Mouse (Mus musculus): ENCODE data around the gene Olfr628. TPM values are rescaled to one million over a fixed set of nuclear protein-coding genes. Genes with fewer than 3 reads are reported as not detected.
A peak's percentile ranks its signal among the peaks of the same experiment; 100 is the strongest.
"Not testable (repeated sequence)": the region's sequence is repeated elsewhere in the genome, so short reads cannot be mapped to it uniquely, and the experiment has no call there.

The Olfr628 gene
- total RNA-seq (2021): not detected

DNA sequence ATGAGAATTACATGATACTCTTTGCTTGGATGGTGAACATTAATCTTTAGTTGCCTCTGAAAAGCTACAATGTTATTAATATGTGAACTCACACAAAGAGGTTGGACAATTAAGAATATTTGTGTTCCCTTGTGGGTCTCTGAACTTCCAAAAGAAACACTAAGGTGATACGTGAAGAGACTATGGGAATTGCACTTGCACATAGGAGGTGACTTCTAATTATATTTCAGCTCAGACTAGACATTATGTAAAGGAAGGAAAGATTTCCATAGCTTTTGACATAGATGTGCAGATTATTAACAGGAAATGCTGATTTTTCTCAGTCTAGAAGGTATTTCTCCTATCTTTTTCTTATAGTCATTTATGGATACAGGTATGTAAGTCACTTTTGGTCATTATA, at the start of gene Olfr628:
Olfr628 (plus strand) TSS at position 301 of the 400 bp plus-strand sequence.
- intact Hi-C loops (cut with DNase I): no loop called here
- DNase-seq (ENCODE audit: low spot score in 2 of 2): no peak

DNA sequence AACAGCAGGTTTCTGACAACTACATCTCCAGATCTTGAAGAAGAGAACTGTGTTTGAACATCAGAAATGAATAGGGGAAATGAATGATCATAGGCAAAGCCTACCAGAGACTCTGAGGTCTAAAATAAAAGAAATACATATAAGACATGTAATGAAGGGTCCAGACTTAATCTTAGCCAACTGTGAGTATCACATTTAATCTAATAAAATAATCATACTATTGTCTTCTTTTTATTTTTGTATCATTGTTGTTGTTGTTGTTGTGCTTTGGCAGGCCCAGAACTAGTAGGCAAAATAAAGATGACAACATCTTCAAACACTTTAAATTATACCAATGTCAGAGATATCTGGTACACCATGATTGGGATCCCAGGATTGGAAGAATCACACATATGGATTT, 47.8 kb upstream of the Olfr628 start, which contains the start of gene Olfr625-ps1:
Olfr625-ps1 (plus strand) TSS at position 301 of the 400 bp plus-strand sequence.
- no peak for DNase-seq (ENCODE audit: low spot score in 2 of 2)
- intact Hi-C loops (cut with DNase I): no loop called here

DNA sequence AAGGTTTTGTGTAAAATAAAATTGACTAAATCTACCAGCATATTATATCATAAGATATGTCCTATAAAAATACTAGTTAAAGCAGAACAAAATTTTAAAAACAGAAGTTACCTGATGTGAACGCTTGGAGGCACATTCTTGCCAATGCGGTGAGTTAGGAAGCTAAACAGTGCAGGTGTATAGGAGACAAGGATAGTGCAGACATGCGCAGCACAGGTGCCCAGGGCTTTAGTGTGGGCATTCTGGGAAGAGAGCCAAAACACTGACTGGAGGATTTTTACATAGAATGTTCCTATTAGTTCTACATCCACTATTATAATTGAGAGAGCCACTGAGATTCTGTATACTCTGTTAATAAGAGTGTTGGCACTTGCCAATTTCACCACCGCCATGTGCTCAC, 30.7 kb upstream of the Olfr628 start:
- no peak for DNase-seq (ENCODE audit: low spot score in 2 of 2)
- intact Hi-C loops (cut with DNase I): no loop called here

- intact Hi-C loops (cut with DNase I): no loop called here
- DNase-seq (ENCODE audit: low spot score in 2 of 2): no peak
Observed at GRCm38 (mm10) chr7:103712024-103712423, 18.1 kb upstream of the Olfr628 start.

GRCm38 (mm10) chr7:103714371-103714770, 15.8 kb upstream of the Olfr628 start, which contains the start of gene Olfr243:
Gene Olfr243 (plus strand): TSS chr7:103714671.
- DNase-seq (ENCODE audit: low spot score in 2 of 2): no peak
- intact Hi-C loops (cut with DNase I): no loop called here

- intact Hi-C loops (cut with DNase I): not testable (repeated sequence)
- peak in 1 of 2 experiments; percentile 1 for DNase-seq (ENCODE audit: low spot score in 2 of 2)
Observed at GRCm38 (mm10) chr7:103716398-103716797, 13.8 kb upstream of the Olfr628 start.

GRCm38 (mm10) chr7:103744843-103745242, 14.7 kb downstream of the Olfr628 start, which contains the start of gene Olfr629:
Gene Olfr629 (minus strand): TSS chr7:103744943.
- intact Hi-C loops (cut with DNase I): no loop called here
- no peak for DNase-seq (ENCODE audit: low spot score in 2 of 2)

GRCm38 (mm10) chr7:103757233-103757632, 27.1 kb downstream of the Olfr628 start, which contains the start of gene Olfr630:
Gene Olfr630 (minus strand): TSS chr7:103757333.
- intact Hi-C loops (cut with DNase I): no loop called here
- no peak for DNase-seq (ENCODE audit: low spot score in 2 of 2)

GRCm38 (mm10) chr7:103762212-103762611, 32.0 kb downstream of the Olfr628 start:
- DNase-seq (ENCODE audit: low spot score in 2 of 2); intact Hi-C loops (cut with DNase I): not testable (repeated sequence)

DNA sequence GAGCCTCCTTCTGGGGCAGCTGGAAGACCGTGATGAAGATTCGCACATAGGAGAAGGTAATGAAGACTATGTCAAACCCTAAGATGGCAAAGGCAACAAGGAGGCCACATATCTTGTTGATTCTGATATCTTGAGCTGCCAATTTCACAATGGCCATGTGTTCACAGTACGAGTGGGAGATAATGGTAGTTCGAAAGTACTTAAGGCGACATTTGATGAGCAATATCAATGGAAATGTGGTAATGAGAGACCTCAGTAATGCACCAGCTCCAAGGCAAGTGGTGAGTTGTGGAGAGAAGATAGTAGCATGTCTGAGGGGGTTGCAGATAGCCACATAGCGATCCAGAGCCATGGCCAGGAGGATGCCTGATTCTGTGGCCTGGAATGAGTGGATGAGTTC, 37.5 kb downstream of the Olfr628 start:
- intact Hi-C loops (cut with DNase I): not testable (repeated sequence)

DNA sequence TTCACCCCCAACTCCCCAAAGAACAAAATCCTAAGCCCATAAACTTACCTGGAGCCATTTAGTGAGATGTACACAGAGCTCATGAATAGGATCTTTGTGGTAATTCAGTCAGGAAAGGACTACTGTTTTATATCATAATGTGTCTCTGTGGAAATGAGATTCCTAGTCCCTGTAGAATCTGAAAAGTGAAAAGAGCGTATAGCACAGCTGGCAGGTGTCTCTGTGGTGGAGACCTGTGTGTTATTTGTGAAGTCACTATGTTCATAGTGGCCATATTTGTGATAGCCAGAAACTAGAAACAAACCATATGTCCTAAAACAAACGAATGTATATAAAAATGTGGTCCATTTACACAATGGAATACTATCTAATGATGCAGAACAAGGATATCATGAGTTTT, 41.3 kb downstream of the Olfr628 start, which contains the start of gene Olfr69:
Olfr69 (minus strand) TSS at position 101 of the 400 bp plus-strand sequence.
- DNase-seq (ENCODE audit: low spot score in 2 of 2): no peak
- intact Hi-C loops (cut with DNase I): no loop called here

More for the DNA sequence above, 37.5 kb downstream of the Olfr628 start:
- DNase-seq (ENCODE audit: low spot score in 2 of 2): not testable (repeated sequence)

DNA sequence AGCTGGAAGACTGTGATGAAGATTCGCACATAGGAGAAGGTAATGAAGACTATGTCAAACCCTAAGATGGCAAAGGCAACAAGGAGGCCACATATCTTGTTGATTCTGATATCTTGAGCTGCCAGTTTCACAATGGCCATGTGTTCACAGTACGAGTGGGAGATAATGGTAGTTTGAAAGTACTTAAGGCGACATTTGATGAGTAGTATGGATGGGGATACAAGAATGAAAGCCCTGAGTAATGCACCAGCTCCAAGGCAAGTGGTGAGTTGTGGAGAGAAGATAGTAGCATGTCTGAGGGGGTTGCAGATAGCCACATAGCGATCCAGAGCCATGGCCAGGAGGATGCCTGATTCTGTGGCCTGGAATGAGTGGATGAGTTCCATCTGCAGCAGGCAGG, 47.5 kb downstream of the Olfr628 start:
- DNase-seq (ENCODE audit: low spot score in 2 of 2); intact Hi-C loops (cut with DNase I): not testable (repeated sequence)

GRCm38 (mm10) chr7:103779598-103779997, 49.4 kb downstream of the Olfr628 start, which contains the start of gene Olfr68:
Gene Olfr68 (minus strand): TSS chr7:103779698.
- intact Hi-C loops (cut with DNase I): no loop called here
- no peak for DNase-seq (ENCODE audit: low spot score in 2 of 2)

Other genes with a start within 250 kb of the Olfr628 start
- gene Olfr609, start 232.3 kb upstream of the Olfr628 start, total RNA-seq (2021): not detected
- gene Olfr610, start 218.3 kb upstream of the Olfr628 start, total RNA-seq (2021): not detected
- gene Olfr611, start 209.5 kb upstream of the Olfr628 start, total RNA-seq (2021): not detected
- gene Olfr612, start 187.7 kb upstream of the Olfr628 start, total RNA-seq (2021): not detected
- gene Olfr613, start 182.3 kb upstream of the Olfr628 start, total RNA-seq (2021): not detected
- gene Olfr615, start 174.3 kb upstream of the Olfr628 start, total RNA-seq (2021): not detected
- not detected for gene Olfr616, start 161.2 kb upstream of the Olfr628 start, total RNA-seq (2021)
- gene Olfr617, start 157.3 kb upstream of the Olfr628 start, total RNA-seq (2021): not detected
- gene Olfr618, start 140.3 kb upstream of the Olfr628 start, total RNA-seq (2021): not detected
- gene Olfr619, start 129.8 kb upstream of the Olfr628 start, total RNA-seq (2021): not detected
- gene Olfr620, start 117.8 kb upstream of the Olfr628 start, total RNA-seq (2021): not detected
- gene Olfr622, start 87.7 kb upstream of the Olfr628 start, total RNA-seq (2021): not detected
- not detected for gene Olfr623, start 66.7 kb upstream of the Olfr628 start, total RNA-seq (2021)
- under 1 TPM in 1 of 2 experiments, not detected in 1; 0.07 TPM for gene Olfr624, start 59.2 kb upstream of the Olfr628 start, total RNA-seq (2021)
- gene Olfr625-ps1, start 47.7 kb upstream of the Olfr628 start, total RNA-seq (2021): not detected
- not detected for gene Olfr243, start 15.7 kb upstream of the Olfr628 start, total RNA-seq (2021)
- gene Olfr629, start 14.6 kb downstream of the Olfr628 start, total RNA-seq (2021): not detected
- not detected for gene Olfr630, start 27.0 kb downstream of the Olfr628 start, total RNA-seq (2021)
- not detected for gene Olfr69, start 41.2 kb downstream of the Olfr628 start, total RNA-seq (2021)
- gene Olfr68, start 49.3 kb downstream of the Olfr628 start, total RNA-seq (2021): not detected
- not detected for gene Olfr67, start 61.4 kb downstream of the Olfr628 start, total RNA-seq (2021)
- 10 to 100 TPM; 78.9 to 84.4 TPM for gene Hbb-bt, start 83.6 kb downstream of the Olfr628 start, total RNA-seq (2021)
- gene Hbb-bs, start 97.7 kb downstream of the Olfr628 start, total RNA-seq (2021): 100 to 1,000 TPM; 511 to 567 TPM
- not detected for gene Hbb-bh2, start 110.1 kb downstream of the Olfr628 start, total RNA-seq (2021)
- gene Hbb-bh1, start 112.8 kb downstream of the Olfr628 start, total RNA-seq (2021): not detected
- not detected for gene Hbb-y, start 122.8 kb downstream of the Olfr628 start, total RNA-seq (2021)
- not detected for gene Olfr66, start 155.9 kb downstream of the Olfr628 start, total RNA-seq (2021)
- not detected for gene Olfr64, start 164.1 kb downstream of the Olfr628 start, total RNA-seq (2021)
- gene Olfr65, start 173.1 kb downstream of the Olfr628 start, total RNA-seq (2021): not detected
- not detected for gene Olfr631, start 198.5 kb downstream of the Olfr628 start, total RNA-seq (2021)
- not detected for gene Olfr632, start 204.0 kb downstream of the Olfr628 start, total RNA-seq (2021)
- gene Olfr633, start 214.1 kb downstream of the Olfr628 start, total RNA-seq (2021): not detected
- gene Olfr635, start 240.8 kb downstream of the Olfr628 start, total RNA-seq (2021): under 1 TPM; 0.05 to 0.07 TPM